Mouse (Mus musculus): ENCODE measurements around the gene Tekt1. TPM values are rescaled to one million over a fixed set of nuclear protein-coding genes. Genes with fewer than 3 reads are reported as not detected.

The Tekt1 gene
- total RNA-seq, 1 experiment, result 4.0 TPM

- in situ Hi-C loops (cut with MboI; ENCODE audit: low sequenced_read_pairs in 2 of 2, unreplicated experiment in 2 of 2), result loop anchor here in 1 of 2 experiments (10.0 kb wide), 1 partner anchor 222 kb away; no protein-coding TSS in a partner anchor
- no peaks in the 10 kb centered on the region for H3K9me3 ChIP-seq (ENCODE audit: control insufficient read depth, insufficient read depth, low read depth, low read length)
- no peaks in the 10 kb centered on the region for H3K36me3 ChIP-seq (ENCODE audit: control insufficient read depth, insufficient read depth, low read length, poor library complexity, severe bottlenecking)
- no peak overlapping the region for H3K9ac ChIP-seq (ENCODE audit: insufficient read depth, low read depth, low read length, poor library complexity, severe bottlenecking)
- H3K4me1 ChIP-seq (ENCODE audit: control insufficient read depth in 2 of 2, insufficient read depth in 2 of 2, low read length in 2 of 2, poor library complexity in 1 of 2), result peaks cover 0 to 6% of the 10 kb centered on the region in 2 experiments; a peak in 1 of 4 replicates
- peak; percentile 71 for DNase-seq (ENCODE audit: low read depth, low spot score)
- no peak overlapping the region for H3K4me3 ChIP-seq (ENCODE audit: insufficient read depth in 1 of 2, low read depth in 1 of 2, low read length in 2 of 2, poor library complexity in 1 of 2, severe bottlenecking in 1 of 2)
- no peak overlapping the region for H3K27ac ChIP-seq (ENCODE audit: insufficient read depth, low read depth, low read length, poor library complexity, severe bottlenecking)
- peak; percentile 89; the same call in 1 of the 2 replicates for TF ChIP-seq ZC3H11A (IDR thresholded peaks at IDR 0.05; ENCODE audit: borderline replicate concordance, low read depth, low read length)
- no peak for TF ChIP-seq HCFC1 (IDR thresholded peaks at IDR 0.05; ENCODE audit: borderline replicate concordance, insufficient read depth, low read length)
- no peak for TF ChIP-seq CHD2 (IDR thresholded peaks at IDR 0.05; ENCODE audit: low read depth, low read length)
These were observed 19.5 kb downstream of the Tekt1 start for GRCm38 (mm10) chr11:72342549-72343237.

DNA sequence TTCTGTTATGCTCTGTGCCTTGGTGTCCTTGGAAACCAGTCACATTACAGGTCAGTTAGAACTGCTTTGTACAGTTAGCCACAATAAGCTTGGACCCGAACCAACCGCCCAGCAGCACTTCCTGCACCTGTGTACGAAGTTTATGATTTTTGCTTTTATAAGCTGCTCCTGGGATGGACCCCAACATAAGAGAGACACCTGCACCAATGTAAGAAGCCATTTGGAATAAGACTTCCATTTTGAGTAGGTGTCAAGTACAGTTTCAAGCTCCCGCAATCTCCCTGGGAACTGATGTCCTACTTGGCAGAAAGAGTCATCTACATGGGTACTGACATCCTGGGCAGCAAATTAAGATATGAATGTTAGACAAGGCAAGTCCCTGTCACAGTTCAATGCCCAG lies 22.5 kb downstream of the Tekt1 start:
- Histone ChIP-seq H3K27ac (ENCODE audit: insufficient read depth, low read depth, low read length, poor library complexity, severe bottlenecking) (no peak overlapping the region), H3K4me1 (ENCODE audit: control insufficient read depth in 2 of 2, insufficient read depth in 2 of 2, low read length in 2 of 2, poor library complexity in 1 of 2) (peaks cover 0 to 4% of the 10 kb centered on the region in 2 experiments; a peak in 1 of 4 replicates), H3K9ac (ENCODE audit: insufficient read depth, low read depth, low read length, poor library complexity, severe bottlenecking) (no peak overlapping the region), H3K36me3 (ENCODE audit: control insufficient read depth, insufficient read depth, low read length, poor library complexity, severe bottlenecking) (no peaks in the 10 kb centered on the region), H3K9me3 (ENCODE audit: control insufficient read depth, insufficient read depth, low read depth, low read length) (no peaks in the 10 kb centered on the region), H3K4me3 (ENCODE audit: insufficient read depth in 1 of 2, low read depth in 1 of 2, low read length in 2 of 2, poor library complexity in 1 of 2, severe bottlenecking in 1 of 2) (no peak overlapping the region)
- no peak for DNase-seq (ENCODE audit: low read depth, low spot score)
- no peak for TF ChIP-seq CHD2 (IDR thresholded peaks at IDR 0.05; ENCODE audit: low read depth, low read length)
- TF ChIP-seq MAFK (IDR thresholded peaks at IDR 0.05; ENCODE audit: insufficient read depth, low read depth, low read length), result no peak
- TF ChIP-seq ZNF384 (IDR thresholded peaks at IDR 0.05; ENCODE audit: low read depth, low read length), result no peak
- TF ChIP-seq ZC3H11A (IDR thresholded peaks at IDR 0.05; ENCODE audit: borderline replicate concordance, low read depth, low read length), result no peak
- no peak for TF ChIP-seq HCFC1 (IDR thresholded peaks at IDR 0.05; ENCODE audit: borderline replicate concordance, insufficient read depth, low read length)
- in situ Hi-C loops (cut with MboI; ENCODE audit: low sequenced_read_pairs in 2 of 2, unreplicated experiment in 2 of 2), result loop anchor here in 1 of 2 experiments (5.0 to 10.0 kb wide), 2 partner anchors 122 to 225 kb away; partner anchors contain the start of gene Med31

GRCm38 (mm10) chr11:72338437-72338871 lies 23.8 kb downstream of the Tekt1 start:
- no peaks in the 10 kb centered on the region for H3K9me3 ChIP-seq (ENCODE audit: control insufficient read depth, insufficient read depth, low read depth, low read length)
- TF ChIP-seq HCFC1 (IDR thresholded peaks at IDR 0.05; ENCODE audit: borderline replicate concordance, insufficient read depth, low read length) (no peak), ZC3H11A (IDR thresholded peaks at IDR 0.05; ENCODE audit: borderline replicate concordance, low read depth, low read length) (no peak), CHD2 (IDR thresholded peaks at IDR 0.05; ENCODE audit: low read depth, low read length) (no peak), ZNF384 (IDR thresholded peaks at IDR 0.05; ENCODE audit: low read depth, low read length) (no peak), MAFK (IDR thresholded peaks at IDR 0.05; ENCODE audit: insufficient read depth, low read depth, low read length) (no peak)
- no peak for DNase-seq (ENCODE audit: low read depth, low spot score)
- no peak overlapping the region for H3K27ac ChIP-seq (ENCODE audit: insufficient read depth, low read depth, low read length, poor library complexity, severe bottlenecking)
- H3K4me1 ChIP-seq (ENCODE audit: control insufficient read depth in 2 of 2, insufficient read depth in 2 of 2, low read length in 2 of 2, poor library complexity in 1 of 2), result peaks cover 0 to 3% of the 10 kb centered on the region in 2 experiments; a peak in 1 of 4 replicates
- no peak overlapping the region for H3K9ac ChIP-seq (ENCODE audit: insufficient read depth, low read depth, low read length, poor library complexity, severe bottlenecking)
- in situ Hi-C loops (cut with MboI; ENCODE audit: low sequenced_read_pairs in 2 of 2, unreplicated experiment in 2 of 2), result loop anchor here in 1 of 2 experiments (5.0 kb wide), 1 partner anchor 121 kb away; the partner anchor contains the start of gene Med31
- no peaks in the 10 kb centered on the region for H3K36me3 ChIP-seq (ENCODE audit: control insufficient read depth, insufficient read depth, low read length, poor library complexity, severe bottlenecking)
- no peak overlapping the region for H3K4me3 ChIP-seq (ENCODE audit: insufficient read depth in 1 of 2, low read depth in 1 of 2, low read length in 2 of 2, poor library complexity in 1 of 2, severe bottlenecking in 1 of 2)

DNA sequence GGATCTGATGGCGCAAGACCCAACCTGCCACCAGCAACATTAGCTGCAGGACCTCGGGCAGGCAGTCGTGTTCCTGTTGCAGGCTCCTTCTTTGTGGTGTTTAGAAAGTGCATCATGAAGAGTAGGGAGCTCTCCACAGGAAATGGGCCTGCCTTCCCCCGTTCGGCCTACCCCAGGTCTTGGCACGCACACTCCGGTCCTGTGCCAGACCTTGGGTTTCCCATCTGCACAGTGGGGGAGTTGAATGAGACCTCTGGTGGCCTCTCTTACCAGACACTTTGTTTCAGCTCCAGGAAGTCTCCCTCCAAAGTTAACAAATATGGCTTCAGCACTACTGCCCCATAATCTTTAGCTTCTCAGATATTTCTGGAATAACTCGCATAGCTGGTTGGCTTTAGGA lies 25.5 kb downstream of the Tekt1 start:
- H3K36me3 ChIP-seq (ENCODE audit: control insufficient read depth, insufficient read depth, low read length, poor library complexity, severe bottlenecking), result no peaks in the 10 kb centered on the region
- H3K9me3 ChIP-seq (ENCODE audit: control insufficient read depth, insufficient read depth, low read depth, low read length), result no peaks in the 10 kb centered on the region
- no peak overlapping the region for H3K4me3 ChIP-seq (ENCODE audit: insufficient read depth in 1 of 2, low read depth in 1 of 2, low read length in 2 of 2, poor library complexity in 1 of 2, severe bottlenecking in 1 of 2)
- TF ChIP-seq ZNF384 (IDR thresholded peaks at IDR 0.05; ENCODE audit: low read depth, low read length) (no peak), MAFK (IDR thresholded peaks at IDR 0.05; ENCODE audit: insufficient read depth, low read depth, low read length) (no peak), ZC3H11A (IDR thresholded peaks at IDR 0.05; ENCODE audit: borderline replicate concordance, low read depth, low read length) (no peak), HCFC1 (IDR thresholded peaks at IDR 0.05; ENCODE audit: borderline replicate concordance, insufficient read depth, low read length) (no peak), CHD2 (IDR thresholded peaks at IDR 0.05; ENCODE audit: low read depth, low read length) (no peak)
- H3K9ac ChIP-seq (ENCODE audit: insufficient read depth, low read depth, low read length, poor library complexity, severe bottlenecking), result no peak overlapping the region
- H3K4me1 ChIP-seq (ENCODE audit: control insufficient read depth in 2 of 2, insufficient read depth in 2 of 2, low read length in 2 of 2, poor library complexity in 1 of 2), result no peaks in the 10 kb centered on the region
- DNase-seq (ENCODE audit: low read depth, low spot score), result no peak
- in situ Hi-C loops (cut with MboI; ENCODE audit: low sequenced_read_pairs in 2 of 2, unreplicated experiment in 2 of 2), result loop anchor here in 1 of 2 experiments (5.0 kb wide), 1 partner anchor 119 kb away; the partner anchor contains the start of gene Med31
- H3K27ac ChIP-seq (ENCODE audit: insufficient read depth, low read depth, low read length, poor library complexity, severe bottlenecking), result no peak overlapping the region

Data from ES-E14 (cell line).